Mouse (Mus musculus) thymus, postnatal 36 days (tissue): Measurements from ENCODE around the gene Mamdc2.

ENCODE experiments used
- DNase-seq, 2 experiments: peaks; one replicate each; pipeline ENCODE4 v3.0.0; 2022; ENCODE audit warnings: mixed read lengths in 2 of 2

Gene Mamdc2

DNA sequence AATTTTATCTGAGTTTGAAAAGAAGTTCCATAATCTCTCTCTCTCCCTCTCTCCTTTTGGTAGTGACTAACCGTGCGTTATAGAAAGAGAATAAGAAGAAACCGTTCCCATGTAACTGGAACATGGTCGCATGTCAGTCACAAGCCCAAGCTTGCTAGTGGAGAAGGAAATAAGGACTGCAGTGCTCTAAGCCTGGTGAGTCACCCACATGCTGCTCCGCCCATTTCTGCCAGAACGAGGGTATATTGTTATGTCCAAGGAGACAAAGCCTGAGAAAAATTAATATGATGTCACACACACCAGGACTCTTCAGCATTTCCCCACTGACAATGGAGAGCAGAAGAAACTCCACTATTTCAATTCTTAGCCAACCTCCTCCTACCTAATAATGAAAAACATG lies 93.5 kb downstream of the Mamdc2 start:
- no peak for DNase-seq

DNA sequence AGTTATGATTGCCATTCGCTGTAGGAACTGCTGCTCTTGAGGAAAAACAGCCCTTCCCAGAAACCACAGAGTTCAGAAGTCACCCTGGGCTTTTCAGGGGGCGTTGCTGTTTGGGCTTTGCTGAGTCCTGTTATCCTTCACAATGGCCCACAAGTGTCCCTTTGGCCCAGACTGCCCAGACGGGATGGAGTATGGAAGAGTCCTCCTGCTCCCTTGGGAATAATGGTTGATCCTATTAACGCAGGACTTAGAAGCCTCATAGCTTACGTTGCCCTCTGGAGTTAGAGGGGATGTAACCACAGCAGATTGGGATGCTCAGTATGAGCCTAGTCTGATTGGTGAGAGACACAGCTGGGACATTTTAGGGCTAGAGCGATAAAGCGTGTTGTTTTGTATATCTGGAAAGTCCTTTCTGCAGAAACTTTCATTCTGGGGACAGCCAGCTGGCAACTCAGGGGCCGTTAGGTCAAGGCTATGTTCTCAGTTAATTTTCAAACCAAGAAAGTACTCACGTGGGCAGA lies 94.3 kb downstream of the Mamdc2 start:
- DNase-seq = no peak

GRCm38 (mm10) chr19:23353161-23353560 lies 95.1 kb downstream of the Mamdc2 start:
- no peak for DNase-seq

GRCm38 (mm10) chr19:23351808-23352491 lies 96.3 kb downstream of the Mamdc2 start:
- DNase-seq = no peak

DNA sequence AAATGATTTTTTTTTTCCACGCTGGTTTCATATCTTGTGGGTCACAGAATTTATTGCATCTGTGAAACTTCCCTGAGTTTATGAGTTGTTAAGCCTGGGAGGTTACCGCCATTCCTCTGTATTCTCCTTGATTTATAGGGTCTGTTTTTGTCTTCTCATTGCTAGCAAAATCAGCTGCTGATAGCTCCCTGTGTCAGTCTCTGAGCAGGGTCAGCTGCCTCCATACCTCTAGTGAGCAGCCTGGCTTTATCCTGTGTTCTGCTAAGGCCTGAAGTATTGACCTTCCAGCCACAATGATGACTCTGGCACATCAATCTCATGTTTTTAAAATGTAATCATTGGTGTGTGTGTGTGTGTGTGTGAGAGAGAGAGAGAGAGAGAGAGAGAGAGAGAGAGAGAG lies 98.3 kb downstream of the Mamdc2 start:
- DNase-seq = no peak

- DNase-seq = no peak
Measured at GRCm38 (mm10) chr19:23342782-23343181, 105.5 kb downstream of the Mamdc2 start.

GRCm38 (mm10) chr19:23332883-23333282 lies 115.4 kb downstream of the Mamdc2 start:
- DNase-seq = no peak

GRCm38 (mm10) chr19:23330842-23331241 lies 117.4 kb downstream of the Mamdc2 start:
- no peak for DNase-seq

DNA sequence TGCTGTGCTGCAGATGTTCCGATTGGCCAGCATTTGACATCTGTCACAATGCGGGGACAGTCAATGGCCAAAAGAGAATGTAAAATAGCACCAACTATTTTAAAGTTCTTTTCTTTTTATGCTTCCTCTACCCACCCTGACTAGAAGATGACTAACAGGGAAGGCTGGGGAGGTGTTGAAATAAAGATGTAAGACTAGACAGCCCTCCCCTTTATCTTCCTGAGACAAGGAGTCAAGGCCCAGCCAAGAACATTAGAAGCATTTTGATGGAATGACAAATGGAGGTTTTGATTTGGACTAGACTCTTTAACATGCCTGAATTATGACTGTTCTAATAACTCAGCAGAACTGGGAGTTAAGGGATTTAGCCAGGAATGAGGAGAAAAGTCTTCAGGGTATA lies 118.9 kb downstream of the Mamdc2 start:
- no peak for DNase-seq

GRCm38 (mm10) chr19:23327056-23327640 lies 121.1 kb downstream of the Mamdc2 start:
- no peak for DNase-seq

- DNase-seq = peak; percentile 65 to 78
Measured at GRCm38 (mm10) chr19:23323107-23323506, 125.1 kb downstream of the Mamdc2 start.

DNA sequence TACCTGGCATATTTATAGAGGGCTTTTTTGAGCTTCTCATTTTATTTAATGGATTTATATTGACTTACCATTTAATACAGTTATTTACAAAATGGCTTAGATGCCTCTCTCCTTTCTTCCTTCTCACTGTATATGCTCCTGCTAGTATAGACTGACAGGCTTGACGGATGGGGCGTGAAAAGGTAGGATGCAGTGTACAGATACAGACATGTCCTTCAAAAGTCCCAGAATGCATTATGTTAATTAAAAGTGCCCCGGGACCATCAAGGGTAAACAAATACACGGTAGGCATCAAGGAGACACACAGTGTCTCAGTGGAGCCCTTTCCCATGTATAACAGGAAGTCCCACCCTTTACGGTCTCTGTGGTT lies 130.3 kb downstream of the Mamdc2 start:
- DNase-seq = no peak

- DNase-seq = no peak
Measured at GRCm38 (mm10) chr19:23317295-23317988, 130.8 kb downstream of the Mamdc2 start.

DNA sequence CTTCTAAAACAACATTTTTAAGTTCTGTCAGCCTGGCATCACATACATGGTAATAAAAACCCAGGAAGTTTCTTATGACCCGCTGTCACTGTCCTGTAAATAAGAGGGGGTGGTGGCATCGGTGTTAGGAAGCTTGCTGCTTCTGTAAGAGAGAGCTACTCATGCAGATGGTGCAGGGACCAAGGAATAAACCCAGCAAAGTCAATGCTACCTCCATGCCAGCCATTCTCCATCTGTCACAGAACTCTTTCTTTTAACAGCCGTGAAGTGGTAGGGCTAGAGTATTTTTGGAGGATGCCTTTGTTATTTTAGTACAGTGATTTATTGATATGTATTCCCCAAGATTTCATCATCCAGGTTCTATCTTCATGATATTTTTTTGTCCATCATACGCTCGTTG lies 131.4 kb downstream of the Mamdc2 start:
- DNase-seq = no peak

DNA sequence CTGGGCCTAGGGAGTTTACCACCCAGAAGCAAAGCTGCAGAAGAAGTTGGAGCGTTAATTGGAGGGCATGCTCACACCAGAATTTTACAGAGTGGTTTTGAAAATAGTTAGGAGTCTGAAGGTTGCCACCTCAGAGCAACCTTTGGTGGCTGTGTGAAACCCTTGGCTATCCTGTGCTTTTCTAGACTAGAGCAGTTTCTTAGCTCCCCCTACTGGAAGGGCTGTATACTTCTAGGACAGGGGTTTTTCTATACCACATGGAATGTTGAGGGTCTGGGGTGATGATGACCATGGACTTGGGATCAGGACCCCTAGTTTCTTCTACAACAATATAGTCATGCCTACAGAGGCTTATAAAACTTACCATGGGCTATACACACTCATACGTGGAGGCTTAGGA lies 138.3 kb downstream of the Mamdc2 start:
- DNase-seq = no peak

GRCm38 (mm10) chr19:23306671-23307070 lies 141.6 kb downstream of the Mamdc2 start:
- DNase-seq = no peak

GRCm38 (mm10) chr19:23299987-23300386 lies 148.3 kb downstream of the Mamdc2 start:
- DNase-seq = no peak

DNA sequence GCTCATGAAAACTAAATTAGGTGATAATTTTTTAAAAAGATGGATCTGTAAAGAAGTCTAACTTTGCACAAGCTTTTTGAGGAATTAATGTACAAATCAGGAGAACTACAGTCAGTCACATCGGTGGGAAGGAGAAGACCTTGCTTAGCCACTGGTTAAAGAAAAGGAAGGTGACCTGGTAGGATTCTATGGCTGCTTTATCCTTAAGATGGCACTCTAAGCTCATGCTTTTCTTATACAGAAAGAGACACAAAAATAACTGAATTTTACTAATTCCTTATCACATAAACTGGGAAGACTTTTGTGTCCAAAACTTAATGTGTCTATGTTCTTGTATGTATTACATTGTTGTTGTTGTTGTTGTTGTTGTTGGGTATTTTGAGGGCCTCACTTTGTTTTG lies 149.3 kb downstream of the Mamdc2 start:
- no peak for DNase-seq

GRCm38 (mm10) chr19:23297191-23297590 lies 151.1 kb downstream of the Mamdc2 start:
- no peak for DNase-seq

- DNase-seq = no peak
Measured at GRCm38 (mm10) chr19:23289251-23289650, 159.0 kb downstream of the Mamdc2 start.

- DNase-seq = no peak
Measured at GRCm38 (mm10) chr19:23281911-23282660, 166.2 kb downstream of the Mamdc2 start.

- DNase-seq = no peak
Measured at GRCm38 (mm10) chr19:23274054-23274724, 174.1 kb downstream of the Mamdc2 start.
